Mouse (Mus musculus) brain, embryonic 14.5 days (tissue): ENCODE measurements around the gene Unc45b.

ENCODE experiments used
- CTCF ChIP-seq: fragments of 200-500 bp; IDR thresholded peaks from 2 replicates; pipeline ENCODE4 v1.5.1; 2012; ENCODE audit warnings: inconsistent platforms, mild to moderate bottlenecking, moderate library complexity, borderline replicate concordance; ENCODE audit not compliant: insufficient read depth, insufficient read length; ENCODE audit errors: extremely low read depth
- POLR2A ChIP-seq: fragments of 200-500 bp; IDR thresholded peaks from 2 replicates; pipeline ENCODE4 v1.6.1; 2012; ENCODE audit warnings: mild to moderate bottlenecking, inconsistent platforms, borderline replicate concordance; ENCODE audit not compliant: poor library complexity, insufficient read depth, insufficient read length, severe bottlenecking; ENCODE audit errors: extremely low read depth

- TF ChIP-seq CTCF (no peak), POLR2A (no peak)
These were observed 38.7 kb downstream of the Unc45b start for GRCm38 (mm10) chr11:82949036-82949435.
